Mouse (Mus musculus): Measurements from ENCODE around the gene Galm.
A peak's percentile ranks its signal among the peaks of the same experiment; 100 is the strongest.
"Not testable (repeated sequence)": the region's sequence is repeated elsewhere in the genome, so short reads cannot be mapped to it uniquely, and the experiment has no call there.

Galm gene

GRCm38 (mm10) chr17:80165741-80166140 is 38.5 kb downstream of the Galm start:
- peak; percentile 79 to 82 for DNase-seq (ENCODE audit: low spot score in 2 of 2)

- no peak for DNase-seq (ENCODE audit: low spot score in 2 of 2)
Measured at GRCm38 (mm10) chr17:80166346-80166745, 39.1 kb downstream of the Galm start.

- no peak for DNase-seq (ENCODE audit: low spot score in 2 of 2)
Measured at GRCm38 (mm10) chr17:80167436-80167835, 40.2 kb downstream of the Galm start.

- peak; percentile 33 to 42 for DNase-seq (ENCODE audit: low spot score in 2 of 2)
Measured at GRCm38 (mm10) chr17:80167851-80168251, 40.6 kb downstream of the Galm start.

- peak; percentile 57 to 65 for DNase-seq (ENCODE audit: low spot score in 2 of 2)
Measured at GRCm38 (mm10) chr17:80168425-80169182, 41.3 kb downstream of the Galm start.

- no peak for DNase-seq (ENCODE audit: low spot score in 2 of 2)
Measured at GRCm38 (mm10) chr17:80169792-80170191, 42.5 kb downstream of the Galm start.

- no peak for DNase-seq (ENCODE audit: low spot score in 2 of 2)
Measured at GRCm38 (mm10) chr17:80170951-80171350, 43.7 kb downstream of the Galm start.

GRCm38 (mm10) chr17:80171948-80172347 is 44.7 kb downstream of the Galm start:
- DNase-seq (ENCODE audit: low spot score in 2 of 2) = no peak

GRCm38 (mm10) chr17:80172761-80173160 is 45.5 kb downstream of the Galm start:
- DNase-seq (ENCODE audit: low spot score in 2 of 2) = no peak

- DNase-seq (ENCODE audit: low spot score in 2 of 2) = no peak
Measured at GRCm38 (mm10) chr17:80173708-80174107, 46.4 kb downstream of the Galm start.

GRCm38 (mm10) chr17:80174146-80174545 is 46.9 kb downstream of the Galm start:
- DNase-seq (ENCODE audit: low spot score in 2 of 2) = no peak

GRCm38 (mm10) chr17:80174699-80175385 is 47.6 kb downstream of the Galm start:
- DNase-seq (ENCODE audit: low spot score in 2 of 2) = no peak

GRCm38 (mm10) chr17:80175386-80175739 is 48.1 kb downstream of the Galm start:
- DNase-seq (ENCODE audit: low spot score in 2 of 2) = no peak

GRCm38 (mm10) chr17:80175966-80176365 is 48.7 kb downstream of the Galm start:
- no peak for DNase-seq (ENCODE audit: low spot score in 2 of 2)

- DNase-seq (ENCODE audit: low spot score in 2 of 2) = not testable (repeated sequence)
Measured at GRCm38 (mm10) chr17:80178846-80179245, 51.6 kb downstream of the Galm start.

- peak; percentile 71 to 72 for DNase-seq (ENCODE audit: low spot score in 2 of 2)
Measured at GRCm38 (mm10) chr17:80179959-80180358, 52.7 kb downstream of the Galm start.

GRCm38 (mm10) chr17:80180468-80180867 is 53.2 kb downstream of the Galm start:
- DNase-seq (ENCODE audit: low spot score in 2 of 2) = no peak

GRCm38 (mm10) chr17:80183615-80184014 is 56.3 kb downstream of the Galm start:
- DNase-seq (ENCODE audit: low spot score in 2 of 2) = no peak

- DNase-seq (ENCODE audit: low spot score in 2 of 2) = no peak
Measured at GRCm38 (mm10) chr17:80193075-80193474, 65.8 kb downstream of the Galm start.

GRCm38 (mm10) chr17:80199160-80199778 is 72.0 kb downstream of the Galm start:
- DNase-seq (ENCODE audit: low spot score in 2 of 2) = no peak

- DNase-seq (ENCODE audit: low spot score in 2 of 2) = no peak
Measured at GRCm38 (mm10) chr17:80205657-80206056, 78.4 kb downstream of the Galm start.

GRCm38 (mm10) chr17:80206301-80206670 is 79.0 kb downstream of the Galm start:
- no peak for DNase-seq (ENCODE audit: low spot score in 2 of 2)
